Mouse (Mus musculus) liver, embryonic 14 days (tissue): Measurements from ENCODE around the gene Capza1. TPM values are rescaled to one million over a fixed set of nuclear protein-coding genes. Genes with fewer than 3 reads are reported as not detected.

Experiments
- polyA plus RNA-seq: library from polyadenylated mRNA; depleted of rRNA; stranded (reverse); fragments of >200 nt; gene quantifications from 2 replicates; pipeline ENCODE4 v1.2.3, GENCODE M21; 2012; rRNA removed

Capza1 gene
- polyA plus RNA-seq = 28.5 and 37.0 TPM in 2 replicates

DNA sequence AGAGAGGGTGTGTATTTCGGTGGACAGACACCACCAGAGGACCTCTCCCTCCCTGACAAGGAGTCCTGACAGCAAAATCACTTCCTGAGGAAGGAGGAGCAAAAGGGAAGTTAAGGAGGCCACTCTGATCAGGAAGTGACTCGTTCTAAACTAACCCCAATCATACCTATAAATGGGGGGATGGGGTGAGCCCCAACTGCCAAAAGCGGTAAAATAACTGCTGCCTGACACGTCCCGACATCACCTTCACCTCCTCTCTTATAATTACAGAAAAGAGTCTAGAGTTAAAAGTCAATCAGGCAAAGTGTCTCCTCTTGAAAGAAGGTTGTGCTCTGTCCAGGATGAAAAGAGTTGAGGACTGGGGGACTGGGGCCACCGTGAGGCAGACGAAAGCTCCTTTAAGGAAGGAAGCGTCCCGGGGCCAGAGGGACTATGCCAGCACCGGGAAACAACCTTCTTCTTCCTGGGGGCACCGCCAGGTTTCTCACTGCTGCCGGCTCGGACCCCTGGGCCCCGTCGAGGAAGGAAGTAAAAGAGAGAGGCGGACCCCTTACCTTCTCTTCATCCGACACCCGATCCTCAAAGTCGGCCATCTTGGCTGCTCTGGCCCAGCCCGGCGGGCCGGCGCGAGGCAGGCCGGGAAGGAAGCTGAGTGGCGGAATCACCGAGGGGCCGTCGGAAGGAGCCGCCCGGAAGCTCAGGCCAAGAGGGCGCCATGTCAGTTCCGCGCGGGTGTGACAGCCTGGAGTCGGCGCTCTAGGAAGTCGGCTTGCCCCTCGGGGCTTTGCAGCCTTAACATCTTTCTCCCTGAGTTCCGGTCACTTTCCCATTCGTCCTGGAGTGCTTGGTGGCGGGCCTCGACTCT lies at the start of gene Capza1, which contains the start of gene St7l:
Gene Capza1, minus strand, starts transcription at position 720 of the 865 bp plus-strand sequence.
Gene St7l, plus strand, starts transcription at position 220 of the 865 bp plus-strand sequence.

DNA sequence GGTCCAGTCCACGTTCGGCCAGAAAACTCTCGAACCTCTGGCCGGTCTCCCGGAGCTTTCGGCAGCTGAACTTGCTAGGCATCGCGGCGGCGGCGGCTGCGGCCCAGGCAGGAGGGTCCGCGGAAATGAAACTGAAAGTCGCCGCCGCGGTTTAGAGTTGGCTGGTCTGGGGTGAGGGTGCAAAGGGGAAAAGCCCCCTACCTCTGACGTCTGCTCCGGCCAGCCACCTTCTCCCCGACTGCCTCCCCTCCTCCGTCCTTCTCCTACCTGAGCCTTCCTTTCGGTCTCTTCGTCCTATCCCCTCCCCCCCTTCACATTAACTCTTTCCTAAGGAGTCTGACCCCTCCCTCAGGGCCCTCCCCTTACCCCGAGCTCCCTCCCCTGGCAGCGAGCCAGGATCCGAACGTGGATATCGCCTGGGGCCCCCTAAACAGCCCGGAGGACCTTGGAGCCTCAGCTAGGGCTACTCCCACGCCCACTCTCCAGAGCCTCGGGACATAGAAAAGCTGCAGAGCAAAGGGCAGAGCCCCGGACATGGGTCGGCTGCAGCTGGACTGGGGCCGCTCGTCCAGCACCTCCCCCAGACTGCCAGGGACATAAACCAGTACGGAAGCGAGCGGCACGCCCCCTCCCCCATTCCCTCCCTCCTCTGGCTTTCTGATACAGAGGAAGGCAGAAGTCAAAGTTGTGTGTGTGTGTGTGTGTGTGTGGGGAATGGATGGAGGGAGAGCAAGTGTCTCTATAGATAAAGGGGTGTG lies 46.1 kb downstream of the Capza1 start, which contains the start of gene Mov10:
Gene Mov10, minus strand, starts transcription at position 573 of the 758 bp plus-strand sequence.

DNA sequence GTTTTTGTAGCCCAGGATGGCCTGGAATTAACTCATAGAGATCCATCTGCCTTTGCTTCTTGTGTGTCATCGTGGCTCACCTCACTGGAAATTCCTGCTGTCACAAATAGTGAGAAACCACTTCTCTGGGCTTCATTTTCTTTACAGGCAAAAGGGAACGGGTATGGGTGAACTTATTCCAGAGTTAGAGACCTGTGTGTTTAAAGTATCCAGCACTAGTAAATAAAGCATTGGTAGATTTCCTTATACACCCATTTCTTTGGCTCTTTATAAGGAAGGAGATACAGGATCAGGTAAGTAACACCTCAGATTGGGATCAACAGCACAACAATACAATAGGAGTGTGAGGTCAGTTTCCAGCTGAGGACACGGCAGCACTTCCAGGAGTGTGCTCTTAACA lies 76.2 kb downstream of the Capza1 start, which contains the start of gene Rhoc:
Gene Rhoc, plus strand, starts transcription at position 301 of the 400 bp plus-strand sequence.

DNA sequence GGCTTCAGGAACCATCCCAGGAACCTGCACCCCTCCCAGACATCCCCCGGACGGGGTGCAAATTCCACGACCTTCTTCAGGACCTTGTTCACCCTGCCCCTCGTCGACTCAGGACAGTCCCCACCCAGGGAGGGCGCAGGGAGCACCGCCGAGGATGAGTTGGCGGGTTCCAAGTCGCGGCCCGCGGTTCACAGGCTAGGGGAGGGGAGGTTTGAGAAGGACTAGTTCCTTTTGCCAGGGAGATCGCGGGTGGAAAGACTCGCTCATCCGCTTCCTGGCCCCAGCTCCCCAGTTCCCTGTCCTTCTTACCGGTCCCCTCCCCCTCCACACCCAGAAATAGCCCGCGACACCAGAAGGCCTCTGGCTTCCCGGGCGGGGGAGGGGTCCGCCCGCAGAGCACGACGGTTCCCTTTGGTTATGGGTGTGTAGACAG lies 82.8 kb downstream of the Capza1 start, which contains the start of gene Fam19a3:
Gene Fam19a3, minus strand, starts transcription at position 370 of the 433 bp plus-strand sequence.

DNA sequence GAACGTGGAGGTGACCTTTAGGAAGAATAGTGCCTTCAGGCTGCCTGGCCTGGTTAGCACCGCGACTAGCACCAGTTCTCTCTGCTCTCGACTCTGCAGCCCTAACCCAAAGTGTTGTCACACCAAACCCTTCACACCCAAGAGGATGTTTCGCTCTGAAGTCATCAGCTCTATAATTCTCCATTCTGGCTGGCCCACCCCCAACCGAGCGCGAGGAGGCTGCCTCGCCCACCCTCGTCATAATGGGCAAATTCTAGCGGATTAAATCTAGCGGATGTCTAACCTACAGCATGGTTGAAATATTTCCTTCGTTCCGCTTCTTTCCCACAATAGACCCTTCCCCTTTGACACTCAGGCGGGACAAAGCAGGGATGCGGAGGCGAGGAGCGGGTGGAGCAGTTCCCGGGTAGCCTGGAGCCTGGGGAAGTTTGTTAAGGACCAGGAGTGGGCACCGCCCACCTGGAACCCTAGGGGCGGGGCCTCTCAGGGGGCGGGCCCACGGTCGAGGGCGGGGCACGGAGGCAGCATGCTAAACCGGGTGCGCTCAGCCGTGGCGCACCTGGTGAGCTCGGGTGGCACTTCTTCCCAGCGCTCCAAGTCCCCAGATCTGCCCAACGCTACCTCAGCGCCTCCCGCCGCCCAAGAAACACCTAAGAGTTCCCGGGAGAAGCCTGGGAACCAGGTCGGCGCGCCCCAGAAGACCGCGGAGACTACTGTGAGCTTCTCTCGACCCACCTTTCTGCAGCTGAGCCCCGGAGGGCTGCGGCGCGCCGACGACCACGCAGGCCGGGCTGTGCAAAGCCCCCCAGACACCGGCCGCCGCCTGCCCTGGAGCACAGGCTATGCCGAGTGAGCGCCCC lies 83.5 kb downstream of the Capza1 start, which contains the start of gene Ppm1j:
Gene Ppm1j, plus strand, starts transcription at position 496 of the 860 bp plus-strand sequence.

Other genes with a start within 250 kb of the Capza1 start
- 35.7 and 46.3 TPM in 2 replicates for gene Slc16a1, start 225.8 kb downstream of the Capza1 start, polyA plus RNA-seq
- gene Ppm1j, start 83.4 kb downstream of the Capza1 start, polyA plus RNA-seq = 0.29 and 0.48 TPM in 2 replicates
- gene Fam19a3, start 82.7 kb downstream of the Capza1 start, polyA plus RNA-seq = 0.02 TPM in 2 replicates
- 14.2 and 14.4 TPM in 2 replicates for gene Rhoc, start 76.1 kb downstream of the Capza1 start, polyA plus RNA-seq
- 7.3 and 8.7 TPM in 2 replicates for gene Mov10, start 45.9 kb downstream of the Capza1 start, polyA plus RNA-seq
- 4.4 and 5.4 TPM in 2 replicates for gene St7l, start 500 bp downstream of the Capza1 start, polyA plus RNA-seq
- gene Wnt2b, start 97.4 kb upstream of the Capza1 start, polyA plus RNA-seq = 0.07 and 0.11 TPM in 2 replicates
- 0.54 and 0.66 TPM in 2 replicates for gene Cttnbp2nl, start 188.6 kb upstream of the Capza1 start, polyA plus RNA-seq
- not detected in 2 replicates for gene 4930564D02Rik, start 202.3 kb upstream of the Capza1 start, polyA plus RNA-seq